Mouse (Mus musculus) stomach, postnatal 0 days (tissue): Measurements from ENCODE around the gene Nectin4. TPM values are rescaled to one million over a fixed set of nuclear protein-coding genes. Genes with fewer than 3 reads are reported as not detected.
A peak's percentile ranks its signal among the peaks of the same experiment; 100 is the strongest.

Experiments
- ATAC-seq: fragments of 200-750 bp; cut with Nextera tagmentation; 2 replicates; pipeline ENCODE4 v1.8.0; 2017; ENCODE audit not compliant: low FRiP score, low TSS enrichment
- DNase-seq: peaks from one replicate; pipeline ENCODE4 v3.0.0-alpha.2; 2016; ENCODE audit warnings: low spot score
- H3K27ac ChIP-seq: fragments of 300-500 bp; sonication (generic); replicated peaks from 2 replicates; pipeline ENCODE4 v1.5.1; 2014; ENCODE audit warnings: mild to moderate bottlenecking, control low read depth
- H3K27me3 ChIP-seq: fragments of 300-500 bp; sonication (generic); 2 replicates; pipeline ENCODE4 v1.6.1; 2014; ENCODE audit warnings: low read length; ENCODE audit not compliant: control insufficient read depth, insufficient read depth
- H3K36me3 ChIP-seq: fragments of 300-500 bp; sonication (generic); 2 replicates; pipeline ENCODE4 v1.6.1; 2014; ENCODE audit warnings: low read length, mixed read lengths; ENCODE audit not compliant: control insufficient read depth, insufficient read depth
- H3K4me1 ChIP-seq: fragments of 300-500 bp; sonication (generic); replicated peaks from 2 replicates; pipeline ENCODE4 v1.6.1; 2014; ENCODE audit warnings: antibody characterized with exemption; ENCODE audit not compliant: control insufficient read depth, insufficient read depth
- H3K4me2 ChIP-seq: fragments of 300-500 bp; sonication (generic); replicated peaks from 2 replicates; pipeline ENCODE4 v1.6.1; 2014; ENCODE audit warnings: low read depth, mild to moderate bottlenecking, control low read depth, moderate library complexity
- H3K4me3 ChIP-seq: fragments of 300-500 bp; sonication (generic); 2 replicates; pipeline ENCODE4 v1.5.1; 2014; ENCODE audit warnings: low read depth, low read length, control low read depth
- H3K9ac ChIP-seq: fragments of 300-500 bp; sonication (generic); 2 replicates; pipeline ENCODE4 v1.6.1; 2014; ENCODE audit warnings: mild to moderate bottlenecking, low read length, control low read depth, mixed read lengths
- H3K9me3 ChIP-seq: fragments of 300-500 bp; sonication (generic); 2 replicates; pipeline ENCODE4 v1.6.1; 2016; ENCODE audit warnings: low read length; ENCODE audit not compliant: control insufficient read depth
- CTCF ChIP-seq: IDR thresholded peaks from 2 replicates; pipeline ENCODE4 v1.5.1; 2016; ENCODE audit warnings: antibody characterized with exemption, low read depth, mild to moderate bottlenecking, moderate library complexity
- EP300 ChIP-seq: optimal IDR thresholded peaks from 2 replicates; pipeline ENCODE3; 2016; ENCODE audit warnings: antibody characterized with exemption
- WGBS: fragments of 180-500 bp; shearing (Covaris S2); extraction: QIAGEN DNeasy Blood & Tissue Kit; methylation state at CpG from one replicate; pipeline ENCODE4 v1.1.7; 2014; 5-methylcytosine and 5-hydroxymethylcytosine counted together
- polyA plus RNA-seq: library from polyadenylated mRNA; unstranded; fragments of >200 nt; fragmentation: Nextera tagmentation; extraction: Ambion mirVana; gene quantifications from 2 replicates; pipeline ENCODE4 v1.2.1, GENCODE M21; 2015

The Nectin4 gene
- polyA plus RNA-seq, 1 experiment from 2014 or later = 45.5 TPM

DNA sequence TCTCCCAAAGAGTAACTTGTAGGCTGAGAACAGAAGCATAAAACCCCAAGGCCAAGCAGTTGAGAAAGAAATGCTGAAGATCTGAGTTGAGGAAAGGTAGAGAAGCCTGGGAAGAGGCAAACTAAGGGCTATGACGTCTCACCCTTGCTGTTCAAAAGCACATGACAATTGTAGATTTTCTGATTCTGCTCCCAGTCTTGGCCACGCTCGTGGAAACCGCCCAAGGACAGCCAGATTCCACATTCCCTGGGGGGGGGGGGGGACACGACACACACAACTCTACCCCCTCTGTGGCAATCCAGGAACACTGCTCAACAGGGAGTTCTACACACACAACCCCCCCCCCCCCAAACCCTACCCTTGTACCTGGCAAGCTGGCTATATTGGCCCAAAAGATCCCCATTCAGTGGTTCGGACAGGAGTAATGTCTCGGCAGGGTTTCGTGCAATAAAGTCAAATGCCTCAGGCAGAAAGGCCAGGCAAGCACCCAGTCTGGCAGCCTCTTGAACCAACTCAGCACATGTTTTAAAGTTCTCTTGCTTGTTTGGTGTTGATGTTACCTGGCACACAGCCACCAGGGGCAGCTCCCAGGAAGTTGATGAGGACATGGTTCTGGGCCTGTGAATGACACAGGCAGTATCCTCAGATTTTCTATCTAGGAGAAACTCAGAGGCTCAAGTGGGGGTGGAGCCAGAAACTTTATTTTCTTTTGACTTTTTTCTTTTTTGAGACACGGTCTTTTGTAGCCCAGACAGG lies 25.8 kb upstream of the Nectin4 start:
- H3K4me2 ChIP-seq = peak overlapping the region; percentile 83; the same call in 1 of the 2 replicates
- H3K9ac ChIP-seq = no peak overlapping the region
- H3K4me1 ChIP-seq = no peaks in the 10 kb centered on the region
- no peaks in the 10 kb centered on the region for H3K27me3 ChIP-seq
- ATAC-seq (peak; percentile 37), DNase-seq (peak; percentile 76)
- TF ChIP-seq EP300 = no peak
- peak; percentile 31; the same call in 1 of the 2 replicates for TF ChIP-seq CTCF
- H3K36me3 ChIP-seq = peaks cover 14% of the 10 kb centered on the region
- no peak overlapping the region for H3K27ac ChIP-seq
- WGBS = 77% methylated on average over 8 of the region's 9 CpGs
- H3K9me3 ChIP-seq = no peaks in the 10 kb centered on the region
- no peak overlapping the region for H3K4me3 ChIP-seq

DNA sequence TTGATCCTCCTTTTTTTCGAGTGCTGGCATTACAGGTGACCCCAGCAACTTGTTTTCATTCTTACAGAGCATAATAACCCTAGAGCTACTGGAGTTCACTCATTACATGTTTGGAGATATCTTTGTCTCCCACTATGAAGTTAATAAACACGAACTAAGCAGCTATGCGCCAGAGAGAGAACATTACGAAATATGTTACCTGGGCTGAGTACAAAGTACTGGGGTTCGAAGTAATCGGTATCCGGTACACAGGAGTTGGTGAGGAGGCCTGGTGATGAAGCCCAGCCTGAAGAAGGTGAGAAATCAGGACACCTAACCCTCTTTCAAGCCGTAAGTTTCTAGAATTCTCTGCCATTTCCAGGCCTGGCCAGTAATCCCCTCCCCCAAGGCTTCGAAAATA lies 25.2 kb upstream of the Nectin4 start:
- DNase-seq (no peak), ATAC-seq (peak; percentile 9; the same call in 1 of the 2 replicates)
- 67% methylated on average over 9 of the region's 9 CpGs for WGBS
- H3K9ac ChIP-seq = peak overlapping the region; percentile 75
- TF ChIP-seq EP300 = no peak
- no peak for TF ChIP-seq CTCF
- no peaks in the 10 kb centered on the region for H3K27me3 ChIP-seq
- peak overlapping the region; percentile 94 for H3K4me3 ChIP-seq
- H3K36me3 ChIP-seq = peaks cover 13% of the 10 kb centered on the region
- H3K27ac ChIP-seq = peak overlapping the region; percentile 77
- H3K4me2 ChIP-seq = peak overlapping the region; percentile 83
- no peaks in the 10 kb centered on the region for H3K4me1 ChIP-seq
- H3K9me3 ChIP-seq = no peaks in the 10 kb centered on the region

DNA sequence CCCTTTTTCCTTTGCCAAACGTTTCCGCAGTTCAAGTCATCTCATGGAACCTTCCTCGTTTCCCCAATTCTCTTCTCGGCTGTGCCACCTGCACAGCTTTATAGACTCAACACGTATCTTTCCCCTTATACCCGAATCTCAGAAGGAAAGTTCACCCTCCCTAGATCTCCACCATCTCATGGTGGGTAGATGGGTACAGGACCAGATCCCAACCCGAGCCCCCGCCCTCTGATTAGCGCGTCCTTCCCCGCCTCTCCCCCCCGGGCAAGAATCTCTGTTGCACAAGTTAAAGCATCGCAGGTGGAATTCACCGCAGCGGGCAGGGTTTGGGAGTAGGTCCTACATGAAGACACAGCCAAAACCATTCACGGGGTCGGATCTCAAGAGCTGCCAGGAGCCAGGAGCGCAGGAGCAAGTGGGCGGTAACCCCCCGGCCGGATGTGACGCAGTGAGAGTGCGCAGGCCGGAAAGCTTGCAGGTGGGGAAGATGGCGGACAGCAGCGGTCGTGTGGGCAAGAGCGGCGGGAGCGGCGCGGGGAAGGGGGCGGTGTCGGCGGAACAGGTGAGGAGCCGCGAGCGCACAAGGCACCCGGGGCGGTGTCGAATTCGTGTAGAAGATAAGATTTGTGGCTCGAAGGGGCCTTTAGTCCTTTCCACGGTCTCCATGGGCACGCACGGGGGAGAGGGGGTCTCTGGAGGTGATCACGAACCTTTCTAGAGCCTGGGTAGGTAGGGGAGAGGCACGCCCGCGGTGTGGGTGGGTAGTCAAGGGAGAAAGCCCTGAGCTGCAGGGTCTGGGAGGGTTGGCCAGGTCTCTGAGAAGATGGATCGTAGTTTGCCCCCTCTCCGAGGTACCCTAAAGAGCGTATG lies 24.4 kb upstream of the Nectin4 start, which contains the start of the genes Nit1 and Pfdn2:
Gene Nit1, minus strand, starts transcription at position 422 of the 870 bp plus-strand sequence.
Gene Pfdn2, plus strand, starts transcription at position 446 of the 870 bp plus-strand sequence.
- Histone ChIP-seq H3K27ac (peak within 1 kb of the TSS; percentile 77), H3K27me3 (no peaks in the 10 kb centered on the region), H3K4me2 (peak within 1 kb of the TSS; percentile 83), H3K36me3 (peaks cover 11% of the 10 kb centered on the region), H3K4me3 (peak within 1 kb of the TSS; percentile 94), H3K9me3 (no peaks in the 10 kb centered on the region), H3K9ac (peak within 1 kb of the TSS; percentile 75), H3K4me1 (no peaks in the 10 kb centered on the region)
- WGBS = 1% methylated on average over 53 of the region's 53 CpGs
- no peak for TF ChIP-seq EP300
- TF ChIP-seq CTCF = no peak
- DNase-seq (peak; percentile 95), ATAC-seq (peak; percentile 88)

DNA sequence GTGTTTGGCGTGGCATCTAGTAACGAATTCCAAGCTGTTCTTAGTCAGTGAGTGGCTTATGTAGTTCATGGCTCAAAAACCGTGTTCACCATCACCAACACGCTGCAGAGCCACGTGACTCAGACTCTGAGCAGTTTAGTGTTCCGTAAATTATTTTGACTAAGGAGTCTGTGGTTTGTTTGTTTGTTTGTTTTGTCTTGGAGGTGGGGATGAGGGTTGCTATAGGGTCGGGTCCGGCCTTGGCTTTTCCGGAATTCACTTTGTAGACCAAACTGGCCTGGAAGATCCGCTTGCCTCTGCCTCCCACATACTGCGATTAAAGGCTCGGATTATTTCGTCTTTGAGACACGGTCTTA lies 23.8 kb upstream of the Nectin4 start:
- no peaks in the 10 kb centered on the region for H3K4me1 ChIP-seq
- H3K27ac ChIP-seq = peak overlapping the region; percentile 77
- no peak for DNase-seq
- H3K36me3 ChIP-seq = peaks cover 5% of the 10 kb centered on the region
- peak overlapping the region; percentile 94 for H3K4me3 ChIP-seq
- TF ChIP-seq CTCF = no peak
- no peaks in the 10 kb centered on the region for H3K27me3 ChIP-seq
- H3K4me2 ChIP-seq = peak overlapping the region; percentile 83
- no peaks in the 10 kb centered on the region for H3K9me3 ChIP-seq
- WGBS = 1% methylated on average over 14 of the region's 14 CpGs
- peak overlapping the region; percentile 75 for H3K9ac ChIP-seq
- no peak for ATAC-seq

DNA sequence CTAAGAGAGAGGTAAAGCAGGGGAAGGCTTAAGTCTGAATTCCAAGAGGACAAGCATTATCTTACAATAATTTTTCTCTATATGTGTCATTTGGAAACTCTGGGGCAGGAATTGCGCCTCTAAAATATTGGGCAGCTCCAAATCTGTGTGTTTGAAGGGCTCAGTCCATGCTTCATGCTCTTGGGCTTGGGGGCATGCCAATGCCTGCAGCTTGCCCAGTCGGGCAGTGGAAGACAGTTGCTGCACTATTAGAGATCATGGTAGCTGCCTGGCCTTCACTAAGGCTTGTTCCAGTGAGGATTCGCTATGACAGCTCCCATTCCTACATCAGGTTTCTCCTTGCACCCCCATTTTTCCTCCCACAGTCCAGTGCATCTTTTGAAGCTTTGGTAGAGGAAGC lies 21.2 kb upstream of the Nectin4 start:
- TF ChIP-seq EP300 (no peak), CTCF (no peak)
- 89% methylated on average over 3 of the region's 3 CpGs for WGBS
- no peak overlapping the region for H3K9ac ChIP-seq

DNA sequence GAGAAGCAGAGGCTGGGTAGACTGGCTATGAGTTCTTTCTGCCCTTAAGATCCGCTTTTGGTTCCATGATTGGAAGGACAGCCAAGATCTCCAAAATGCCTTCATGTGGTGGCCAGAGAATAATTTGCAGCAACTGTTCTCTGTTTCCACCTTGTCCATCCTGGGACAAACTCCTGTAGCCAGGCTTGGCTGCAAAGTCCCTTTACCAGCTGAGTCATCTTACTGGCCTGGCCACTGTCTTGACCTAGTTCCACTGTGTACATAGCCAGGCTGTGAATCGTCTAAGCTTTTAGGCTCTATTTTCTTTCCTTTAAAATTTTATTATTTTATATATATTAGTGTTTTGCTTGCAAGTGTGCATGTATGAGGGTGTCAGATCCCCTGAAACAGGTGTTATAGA lies 20.7 kb upstream of the Nectin4 start:
- no peaks in the 10 kb centered on the region for H3K27me3 ChIP-seq
- no peak overlapping the region for H3K9ac ChIP-seq
- no peaks in the 10 kb centered on the region for H3K9me3 ChIP-seq
- H3K4me3 ChIP-seq = no peak overlapping the region
- WGBS = 77% methylated on average over 2 of the region's 2 CpGs
- no peaks in the 10 kb centered on the region for H3K4me1 ChIP-seq
- TF ChIP-seq EP300 (no peak), CTCF (no peak)
- no peak overlapping the region for H3K4me2 ChIP-seq
- DNase-seq = no peak
- no peak overlapping the region for H3K27ac ChIP-seq
- no peaks in the 10 kb centered on the region for H3K36me3 ChIP-seq
- ATAC-seq = no peak

More for the DNA sequence above, 21.2 kb upstream of the Nectin4 start:
- H3K4me2 ChIP-seq = no peak overlapping the region
- no peak overlapping the region for H3K4me3 ChIP-seq
- no peaks in the 10 kb centered on the region for H3K4me1 ChIP-seq
- no peaks in the 10 kb centered on the region for H3K27me3 ChIP-seq
- DNase-seq (no peak), ATAC-seq (no peak)
- no peak overlapping the region for H3K27ac ChIP-seq
- H3K36me3 ChIP-seq = no peaks in the 10 kb centered on the region
- H3K9me3 ChIP-seq = no peaks in the 10 kb centered on the region
